Mouse (Mus musculus) mouse embryonic stem cell (cell line): ENCODE results near the gene Zfp638.
"Not testable (repeated sequence)": the region's sequence is repeated elsewhere in the genome, so short reads cannot be mapped to it uniquely, and the experiment has no call there.

Experiments used
- in situ Hi-C, 2 experiments: fragments of 300-500 bp; cut with MboI; formaldehyde crosslinking; loops; 1 replicate in 1 of 2; 3 replicates in 1 of 2; pipeline ENCODE4 v1.14.3; 2019 to 2020; ENCODE audit warnings: low sequenced_read_pairs in 2 of 2, low pct_unique_long_range_greater_than_20kb in 1 of 2, mixed read lengths in 1 of 2; ENCODE audit not compliant: unreplicated experiment in 1 of 2

Gene Zfp638

DNA sequence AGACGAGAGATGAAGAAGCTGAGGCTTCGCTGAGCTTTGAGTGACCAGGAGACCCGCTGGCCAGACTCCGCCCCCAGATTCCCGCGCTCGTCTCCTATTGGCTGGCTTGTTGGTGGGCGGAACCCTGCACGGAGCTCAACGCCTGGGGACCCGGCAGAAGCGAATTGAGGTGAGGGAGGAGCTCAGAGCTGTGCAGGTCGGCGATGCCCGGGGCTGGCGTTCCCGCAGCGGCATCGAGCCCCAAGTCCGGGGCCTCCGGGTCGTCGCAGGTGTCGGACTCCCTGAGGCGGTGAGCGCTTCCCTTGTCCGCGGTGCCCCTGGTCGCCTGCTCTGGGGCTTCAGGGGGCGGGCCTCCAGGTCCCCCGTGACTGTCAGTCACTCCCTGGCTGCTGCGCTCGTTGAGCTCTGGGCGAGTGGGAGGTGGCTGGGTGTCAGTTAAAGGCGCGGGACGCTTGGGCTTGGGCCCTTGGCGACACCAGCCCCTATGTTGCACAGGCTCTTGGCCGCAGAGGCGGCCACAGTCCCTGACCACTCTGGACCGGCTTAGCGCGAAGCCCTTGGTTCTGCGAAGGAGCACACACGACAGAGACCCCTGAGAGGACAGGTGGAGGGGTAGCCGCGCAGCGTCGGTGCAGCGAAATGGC lies at the start of gene Zfp638:
Gene Zfp638, plus strand, starts transcription at position 156 of the 644 bp plus-strand sequence.
- in situ Hi-C loops: no loop called here

DNA sequence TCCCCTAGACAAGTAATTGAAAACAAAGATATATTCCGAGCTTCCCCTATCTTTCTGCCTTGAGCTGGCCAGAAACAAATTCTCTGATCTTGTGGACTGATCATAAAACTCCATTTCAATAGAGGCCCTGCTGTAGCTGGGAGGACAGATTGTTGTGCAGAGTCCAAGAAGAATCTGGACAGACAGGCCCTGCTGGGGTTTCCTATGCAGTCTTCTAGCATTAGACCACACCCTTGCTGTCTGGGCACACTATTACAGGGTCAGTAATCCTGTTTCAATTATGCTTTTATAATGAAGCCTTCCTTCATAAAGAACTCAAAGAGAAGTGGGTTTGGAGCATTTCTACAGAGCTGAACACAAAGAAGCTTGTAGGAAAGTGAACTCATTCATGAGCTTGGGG lies 47.9 kb upstream of the Zfp638 start:
- in situ Hi-C loops: no loop called here

DNA sequence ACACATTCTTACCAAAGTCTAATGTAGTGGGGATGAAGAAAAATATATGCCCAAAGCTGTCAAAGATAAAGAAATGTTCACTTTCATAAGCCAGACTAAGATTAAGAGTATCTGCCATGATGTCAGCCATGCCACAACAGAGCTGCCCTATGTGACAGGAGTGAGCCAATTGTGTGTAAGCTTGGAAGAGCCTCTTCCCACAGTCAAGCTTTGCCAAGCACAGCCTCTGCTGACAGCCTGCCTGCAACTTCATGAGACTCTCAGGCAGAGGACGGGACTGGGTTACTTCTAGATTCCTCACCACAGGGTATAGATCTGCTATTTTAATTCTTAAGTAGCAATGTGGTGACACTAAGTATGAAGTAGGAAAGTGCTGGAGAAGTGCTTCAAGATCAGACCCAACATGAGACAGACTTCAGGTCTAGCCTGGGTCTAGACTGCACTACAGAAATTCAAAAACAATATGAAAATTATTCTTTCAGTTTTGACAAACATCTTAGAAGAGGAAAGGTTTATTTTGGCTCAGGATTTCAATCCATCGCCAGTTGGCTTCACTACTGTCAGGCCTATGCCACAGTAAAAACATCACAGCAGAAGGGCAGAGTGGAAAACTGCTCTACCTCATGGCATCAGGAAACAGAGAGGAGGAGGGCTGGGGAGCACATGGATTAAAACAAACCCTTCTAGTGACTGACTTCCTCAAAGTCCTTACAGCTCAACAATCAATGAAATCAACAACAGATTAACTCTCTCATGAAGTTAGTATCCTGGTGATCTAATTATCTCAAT lies 46.0 kb upstream of the Zfp638 start:
- in situ Hi-C loops: no loop called here

DNA sequence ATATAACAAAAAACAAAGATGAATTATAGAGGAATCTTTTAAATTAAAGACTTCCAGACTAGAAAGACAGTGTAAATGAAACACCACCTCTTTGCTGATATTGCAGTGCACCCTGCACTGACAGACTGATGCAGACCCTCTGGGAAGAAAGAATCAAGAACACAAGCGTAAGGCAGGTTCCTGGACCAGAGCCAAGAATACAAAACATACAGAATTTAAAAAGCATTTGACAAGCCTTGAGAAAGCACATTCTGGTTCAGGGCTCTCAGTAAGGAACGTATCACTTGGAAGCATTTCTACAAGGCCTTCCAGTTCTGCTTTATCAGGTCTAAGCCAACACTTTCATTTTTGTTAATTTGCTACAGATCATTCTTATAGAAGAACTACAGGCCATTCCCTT lies 45.1 kb upstream of the Zfp638 start:
- in situ Hi-C loops: no loop called here

DNA sequence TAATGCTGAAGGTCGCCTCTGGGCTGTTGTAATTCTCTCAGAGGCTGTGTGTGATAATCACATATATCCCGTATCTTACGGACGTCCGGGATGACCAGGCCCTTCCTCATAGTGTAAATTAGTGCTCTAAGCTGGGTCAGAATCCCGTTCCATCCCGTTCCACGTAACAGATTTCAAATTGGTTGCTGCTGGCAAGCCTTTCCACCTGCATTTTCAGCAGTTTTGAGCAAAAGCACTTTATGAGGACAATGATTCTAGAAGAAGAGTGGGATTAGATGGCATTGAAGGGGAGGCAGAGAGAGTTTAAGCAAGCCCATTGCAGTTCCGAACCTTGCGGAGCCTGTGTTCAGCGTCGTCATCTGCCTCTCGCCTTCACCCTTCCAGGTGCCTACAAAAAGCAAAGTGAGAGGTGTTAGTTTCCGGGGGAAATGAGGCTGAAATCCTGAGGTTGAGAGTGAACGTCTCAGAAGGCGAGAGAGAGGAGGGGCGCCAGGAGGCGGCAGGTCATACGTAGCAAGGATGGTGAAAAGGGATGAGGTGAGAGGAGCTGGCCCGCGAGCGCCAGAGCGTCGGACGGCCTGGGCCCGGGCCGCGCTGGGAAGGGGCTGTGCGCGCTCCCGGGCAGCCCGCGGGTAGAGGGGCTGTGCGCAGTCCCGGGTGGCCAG lies 35.8 kb upstream of the Zfp638 start:
- in situ Hi-C loops: no loop called here

DNA sequence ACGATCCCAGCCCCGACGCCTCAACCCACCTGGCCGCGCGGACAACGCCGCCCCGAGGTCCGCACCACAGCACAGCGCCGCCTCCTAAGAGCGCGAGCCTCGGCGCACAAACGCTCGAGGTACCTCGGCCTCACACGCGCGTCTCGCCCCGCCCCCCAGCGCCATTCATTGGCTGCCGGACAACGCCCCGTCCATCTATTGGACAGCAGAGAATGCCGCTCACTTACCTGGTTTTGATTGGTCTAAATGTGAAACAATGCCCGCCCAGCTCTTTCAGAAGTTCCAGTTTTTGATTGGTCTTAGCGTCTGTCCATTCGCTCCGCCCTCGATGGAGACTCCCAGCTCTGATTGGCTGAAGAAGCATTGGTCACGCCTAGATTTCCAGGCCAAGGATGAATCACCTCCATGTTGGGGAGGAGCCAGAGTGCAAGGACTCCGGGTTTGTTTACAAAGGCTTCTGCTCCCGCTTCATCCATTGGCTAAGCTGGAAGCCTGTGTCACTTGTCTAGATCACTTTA lies 35.2 kb upstream of the Zfp638 start, which contains the start of gene Paip2b:
Gene Paip2b, minus strand, starts transcription at position 136 of the 518 bp plus-strand sequence.
- in situ Hi-C loops: no loop called here

DNA sequence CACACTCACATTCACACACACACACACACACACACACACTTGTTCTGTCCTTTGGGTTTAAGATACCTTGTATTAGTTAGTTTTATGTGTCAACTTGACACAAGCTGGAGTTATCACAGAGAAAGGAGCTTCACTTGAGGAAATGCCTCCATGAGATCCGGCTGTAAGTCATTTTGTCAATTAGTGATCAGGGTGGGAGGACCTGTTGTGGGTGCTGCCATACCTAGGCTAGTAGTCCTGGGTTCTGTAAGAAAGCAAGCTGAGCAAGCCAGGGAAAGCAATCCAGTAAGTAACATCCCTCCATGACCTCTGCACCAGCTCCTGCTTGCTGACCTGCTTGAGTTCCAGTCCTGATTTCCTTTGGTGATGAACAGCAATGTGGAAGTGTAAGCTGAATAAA lies 34.5 kb upstream of the Zfp638 start:
- in situ Hi-C loops: not testable (repeated sequence)

DNA sequence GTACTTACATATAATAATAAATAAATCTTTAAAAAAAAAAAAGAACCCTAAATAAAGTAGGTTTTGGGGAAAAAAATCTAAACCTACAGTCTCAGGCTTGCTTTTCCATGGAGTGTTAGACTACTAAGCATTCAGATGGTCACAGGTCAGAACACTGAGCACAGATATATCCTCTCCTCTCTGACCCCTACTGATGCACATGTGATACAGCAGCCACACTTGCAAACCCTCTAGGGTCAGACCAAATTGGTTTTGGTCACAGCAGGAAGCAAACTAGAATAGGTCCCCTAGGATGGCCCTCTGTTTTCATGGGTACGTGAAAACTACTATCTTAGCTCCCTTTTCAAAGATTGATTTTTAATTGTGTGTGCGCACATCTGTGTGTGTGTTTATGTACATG lies 30.1 kb upstream of the Zfp638 start:
- in situ Hi-C loops: no loop called here

DNA sequence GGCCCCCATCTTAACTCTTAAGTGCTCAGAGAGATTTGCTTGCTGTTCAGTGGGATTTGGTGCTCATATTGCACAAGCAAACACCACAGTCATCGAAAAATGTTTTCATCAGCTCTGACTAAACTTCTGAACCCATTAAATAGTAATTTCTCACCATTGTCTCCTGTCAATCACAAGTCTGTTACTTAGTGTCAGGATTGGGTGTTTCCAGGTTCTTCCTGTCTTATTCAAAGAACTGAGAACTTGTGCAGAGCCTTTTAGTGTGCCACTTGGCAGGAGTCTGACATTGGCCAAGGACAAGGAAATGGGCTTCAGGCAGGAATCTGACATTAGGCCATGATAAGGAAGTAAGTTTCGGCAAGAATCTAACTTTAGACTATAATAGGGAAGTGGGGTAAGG lies 28.9 kb upstream of the Zfp638 start:
- in situ Hi-C loops: no loop called here

DNA sequence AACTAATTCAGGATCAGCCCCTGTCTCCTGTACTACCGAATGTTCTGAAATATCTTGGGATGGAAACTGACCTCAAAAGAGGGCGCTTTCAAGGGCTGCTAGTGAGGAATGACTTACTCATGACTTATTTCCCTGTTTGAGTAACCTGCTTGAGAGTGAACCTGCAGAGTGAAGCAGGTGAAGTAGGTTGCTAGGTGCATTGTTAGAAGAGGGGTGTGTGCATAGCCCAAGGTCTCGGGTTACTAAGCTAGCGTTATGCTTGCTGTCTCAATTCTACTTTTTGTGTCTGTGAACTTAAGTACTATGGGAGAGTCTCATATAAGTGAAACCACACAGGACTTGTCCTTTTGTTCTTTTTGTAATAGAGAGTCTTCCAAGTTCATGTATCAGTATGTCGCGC lies 26.8 kb upstream of the Zfp638 start:
- in situ Hi-C loops: no loop called here

DNA sequence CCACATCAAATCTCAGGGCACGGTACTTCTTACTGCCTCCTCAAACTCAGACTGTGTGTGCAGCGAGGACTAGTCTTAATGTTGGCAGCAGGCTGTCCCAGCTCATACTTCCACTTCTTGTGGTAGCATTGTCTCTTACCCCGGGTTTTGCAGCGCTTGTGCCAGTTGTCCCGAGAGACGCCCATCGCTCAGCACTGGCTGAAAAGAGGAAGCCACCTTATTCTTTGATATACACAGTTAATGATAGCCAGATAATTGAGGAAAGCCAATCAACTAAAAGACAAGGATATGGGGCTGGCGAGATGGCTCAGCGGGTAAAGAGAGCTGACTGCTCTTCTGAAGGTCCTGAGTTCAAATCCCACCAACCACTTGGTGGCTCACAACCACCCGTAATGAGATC lies 22.0 kb upstream of the Zfp638 start:
- in situ Hi-C loops: no loop called here

DNA sequence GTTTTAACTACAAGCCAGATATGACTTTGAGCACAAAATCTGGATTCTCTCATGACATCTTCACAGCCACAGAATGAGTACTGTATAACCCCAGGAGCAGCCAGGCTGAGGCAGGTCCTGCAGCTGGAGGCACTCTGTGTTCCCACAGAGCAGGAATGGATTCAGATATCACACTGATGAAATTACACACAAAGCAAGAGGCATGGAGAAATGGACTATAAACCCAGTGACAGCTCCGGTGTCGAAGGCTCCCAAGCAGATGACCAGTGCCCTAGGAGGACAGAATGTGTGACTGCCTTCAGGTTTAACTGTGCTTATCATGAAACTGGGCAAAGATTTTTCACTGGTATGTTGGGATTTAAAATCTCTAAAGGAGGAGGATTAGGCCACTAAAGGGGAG lies 20.8 kb upstream of the Zfp638 start:
- in situ Hi-C loops: no loop called here

DNA sequence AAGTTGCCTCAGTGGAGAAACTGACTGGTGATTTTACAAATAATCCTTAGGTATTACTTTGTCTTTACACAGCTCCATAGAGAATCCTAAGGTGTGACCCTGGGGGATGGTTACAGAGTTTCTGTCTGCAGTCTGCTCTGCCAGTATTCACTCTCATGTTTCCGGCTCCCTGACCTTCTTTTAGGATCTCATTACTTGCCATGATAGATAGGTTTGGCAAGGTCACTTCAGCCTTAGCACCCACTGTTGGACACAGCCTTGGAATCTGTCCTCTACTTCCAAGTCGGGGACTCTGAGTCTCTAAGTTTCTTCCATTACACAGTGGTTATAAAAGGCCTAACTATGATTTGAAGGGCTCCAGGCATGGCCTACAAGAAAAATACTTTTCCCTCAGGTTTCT lies 17.5 kb upstream of the Zfp638 start:
- in situ Hi-C loops: no loop called here

DNA sequence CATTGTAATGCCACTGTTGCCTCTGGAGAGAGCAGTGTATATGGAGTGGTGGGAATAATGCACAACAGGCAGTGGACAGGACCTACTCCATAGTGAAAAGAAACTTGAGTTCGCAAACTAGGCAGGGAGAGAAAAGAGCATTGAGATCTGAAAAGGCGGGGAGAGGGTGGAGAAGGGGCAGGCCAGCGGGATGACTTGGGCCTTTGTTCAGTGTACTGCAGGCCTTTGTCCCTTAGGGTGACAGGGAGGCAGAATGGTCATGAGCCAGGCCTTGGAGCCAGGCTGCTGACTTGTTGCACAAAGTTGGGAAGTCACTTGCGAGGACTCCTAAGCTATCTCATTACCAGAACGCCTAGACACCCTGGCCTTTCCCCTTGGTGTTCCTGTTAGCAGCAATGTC lies 9.4 kb upstream of the Zfp638 start:
- in situ Hi-C loops: no loop called here

DNA sequence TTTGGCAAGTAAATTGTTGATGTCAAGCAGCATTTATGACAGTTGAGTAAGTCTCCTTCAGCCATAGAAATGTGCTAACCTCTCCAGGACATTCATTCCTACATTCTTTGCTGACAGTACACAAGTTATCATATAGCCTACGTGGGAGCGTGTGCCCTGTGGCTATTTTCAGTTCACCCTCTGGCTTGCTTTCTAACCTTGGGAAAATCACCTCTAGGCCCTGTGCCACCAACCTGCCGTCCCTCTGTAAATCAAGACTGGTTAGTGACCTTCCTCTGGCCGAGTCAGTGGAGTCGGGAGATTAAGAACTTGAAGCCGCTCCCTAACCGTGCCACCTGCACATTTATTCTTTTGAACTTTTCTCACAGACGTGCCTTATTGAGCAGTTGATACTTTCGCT lies 6.9 kb upstream of the Zfp638 start:
- in situ Hi-C loops: no loop called here

DNA sequence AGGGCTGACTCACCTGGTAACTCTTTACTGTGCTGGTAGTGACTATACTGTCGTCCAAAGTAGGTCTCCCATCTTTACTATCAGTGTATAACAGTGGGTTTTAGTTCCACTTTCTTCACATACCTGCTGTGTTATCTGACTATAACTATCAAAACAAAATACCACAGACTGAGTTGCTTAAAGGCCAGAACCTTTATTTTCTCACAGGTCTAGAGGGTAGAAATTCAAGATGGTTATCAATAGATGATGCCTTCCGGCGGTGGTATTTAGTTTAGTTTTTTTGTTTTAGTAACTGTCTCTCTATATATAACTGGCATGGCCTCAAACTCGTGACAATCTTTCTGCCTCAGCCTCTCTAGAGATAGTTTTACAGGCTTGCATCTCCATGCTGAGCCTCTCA lies 3.4 kb upstream of the Zfp638 start:
- in situ Hi-C loops: no loop called here

DNA sequence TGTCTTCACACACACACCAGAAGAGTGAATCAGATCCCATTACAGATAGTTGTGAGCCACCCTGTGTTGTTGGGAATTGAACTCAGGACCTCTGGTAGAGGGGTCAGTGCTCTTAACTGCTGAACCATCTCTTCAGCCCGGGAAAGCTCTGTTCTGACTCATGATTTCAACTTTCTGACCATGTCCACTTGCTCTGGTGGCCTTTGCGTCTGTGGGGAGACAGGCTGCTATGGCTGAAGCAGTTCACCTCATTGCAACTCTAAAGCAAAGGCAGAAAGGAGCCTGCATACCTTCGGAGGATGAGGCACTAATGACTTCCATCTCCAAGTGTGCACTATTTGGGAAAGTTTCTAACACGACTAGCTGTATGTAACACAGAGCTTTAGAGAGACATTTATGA lies 486 bp upstream of the Zfp638 start:
- in situ Hi-C loops: no loop called here

DNA sequence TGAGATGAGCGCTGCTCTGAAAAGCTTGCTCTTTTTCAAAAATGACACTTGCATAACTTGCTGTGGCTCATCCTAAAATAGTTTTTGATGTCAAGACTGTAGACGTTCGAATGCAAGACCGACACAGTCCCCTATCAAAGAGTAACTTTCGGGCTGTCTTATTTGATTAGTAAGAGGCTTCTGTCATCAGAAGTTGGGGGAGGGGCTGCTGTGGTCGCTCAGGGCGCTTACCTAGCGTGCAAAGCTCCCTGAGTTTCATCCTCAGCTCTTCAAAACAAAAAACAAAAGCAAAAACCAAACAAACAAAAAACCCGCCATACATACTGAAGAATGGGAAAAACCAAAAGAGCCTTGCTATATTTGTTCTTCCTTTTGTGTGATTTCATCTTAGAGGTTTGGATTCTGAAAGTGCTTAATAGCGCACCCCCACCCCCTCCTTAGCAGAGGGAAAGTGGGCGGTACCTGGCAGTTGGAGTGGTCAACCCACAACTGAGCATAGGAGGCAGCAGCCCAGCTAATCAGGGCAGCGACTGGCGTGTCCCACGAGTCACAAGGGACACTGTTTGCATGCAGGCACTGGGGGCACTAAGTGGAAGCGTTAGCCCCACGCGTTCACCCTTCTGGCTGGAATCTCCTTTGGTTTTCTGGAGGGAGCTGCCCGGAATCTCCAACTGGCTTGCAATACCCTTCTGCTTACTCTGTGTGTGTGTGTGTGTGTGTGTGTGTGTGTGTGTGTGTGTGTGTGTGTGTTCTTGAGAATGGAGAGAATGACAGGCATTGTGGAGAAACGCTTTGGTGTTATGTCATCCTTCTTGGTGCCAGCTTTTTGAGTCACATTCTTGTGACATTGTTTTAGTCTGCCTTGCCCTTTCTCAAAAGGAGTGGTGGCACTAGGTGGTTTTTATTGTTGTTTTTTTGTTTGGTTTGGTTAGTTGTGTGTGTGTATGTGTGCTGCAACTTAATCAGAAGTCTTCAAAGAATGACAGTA lies 983 bp downstream of the Zfp638 start:
- in situ Hi-C loops: no loop called here
